ENCODE assay signal across 24 mouse cellular contexts in genomic region chr4:151144121-151144520, GRCm38 (mm10). TPM values are rescaled to one million over a fixed set of nuclear protein-coding genes. Genes with fewer than 3 reads are reported as not detected.
"Had no signal": no experiment of that assay in that cellular context is flagged by ENCODE, and none has a peak within 500 bp of the region (broad histone marks: within the 10 kb centered on the region; RNA-seq: fewer than 3 reads in every experiment).

No protein-coding gene starts in this region.

- ATAC-seq: liver, embryonic 12.5 days; midbrain, embryonic 16.5 days had no signal

- H3K4me1 ChIP-seq: liver, embryonic 12.5 days had no signal

- DNase-seq: lung, adult 18-20 months; lung, embryonic 14.5 days; lung, postnatal 10 days; lung, postnatal 4 days; midbrain, embryonic 14.5 days; retina, postnatal 1 day; right cerebral cortex, adult 18-20 months; thymus, postnatal 14 days; thymus, postnatal 36 days had no signal

- H3K9me3 ChIP-seq: stomach, embryonic 15.5 days had no signal

- H3K36me3 ChIP-seq: liver, embryonic 12.5 days; midbrain, embryonic 10.5 days; stomach, embryonic 15.5 days had no signal

- H3K27me3 ChIP-seq: neural tube, embryonic 13.5 days; neural tube, embryonic 15.5 days had no signal

- H3K4me3 ChIP-seq: liver, embryonic 12.5 days; midbrain, embryonic 10.5 days; midbrain, embryonic 12.5 days; myocyte; neural tube, embryonic 13.5 days; neural tube, embryonic 15.5 days; stomach, embryonic 15.5 days had no signal

RNA-seq across cellular contexts. Expression of gene Gm13090, which starts 54.8 kb away (rescaled TPM):
- total RNA-seq: megakaryocyte-erythroid progenitor cell, adult 5-6 weeks had no signal
- polyA plus RNA-seq: liver, embryonic 12.5 days; liver, embryonic 14.5 days; liver, embryonic 16.5 days; lung, embryonic 14.5 days; lung, embryonic 16.5 days; midbrain, embryonic 10.5 days; midbrain, embryonic 12.5 days; midbrain, embryonic 16.5 days; myocyte; neural tube, embryonic 15.5 days; spleen, adult 2 months; stomach, embryonic 15.5 days; stomach, postnatal 0 days; thymus, postnatal 0 days had no signal
